Comparison of ENCODE assay signal across 21 mouse cellular contexts in the genomic region with DNA sequence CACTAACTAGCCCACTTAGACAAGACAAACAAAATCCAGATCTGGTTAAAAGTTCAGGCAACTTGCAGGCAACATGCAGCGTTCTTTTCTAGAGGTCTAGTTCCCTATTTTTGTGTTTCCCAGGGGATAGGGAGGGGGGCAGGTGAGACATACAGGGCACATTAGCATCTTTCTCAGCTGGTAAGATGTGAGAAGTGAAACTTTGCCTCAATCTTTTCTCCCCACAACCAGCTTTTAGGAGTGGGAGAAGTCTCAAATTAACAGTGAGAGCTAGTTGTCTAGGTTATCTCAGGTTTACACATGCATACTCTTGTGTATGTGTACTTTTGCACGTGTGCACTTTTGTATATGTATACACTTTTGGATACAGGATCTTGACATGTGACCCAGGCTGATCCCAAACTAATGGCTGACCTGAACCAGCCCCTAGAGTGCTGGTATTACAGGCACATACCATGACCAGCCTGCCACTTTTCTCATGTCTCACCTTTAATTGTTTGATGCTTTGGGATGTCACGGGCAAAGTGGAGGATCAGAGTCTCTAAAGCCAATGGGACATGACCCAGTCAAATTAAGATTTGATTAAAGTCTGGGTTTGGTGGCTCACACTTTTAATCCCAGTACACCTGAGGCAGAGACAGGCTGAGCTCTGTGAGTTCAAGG.
"Had no signal": no experiment of that assay in that cellular context is flagged by ENCODE, and none has a peak within 500 bp of the region (broad histone marks: within the 10 kb centered on the region; RNA-seq: fewer than 3 reads in every experiment).

No protein-coding gene starts in this region.

- H3K4me3 ChIP-seq: heart, adult 2 months; heart, embryonic 13.5 days; heart, embryonic 15.5 days; hindbrain, embryonic 10.5 days; hindbrain, embryonic 12.5 days; intestine, embryonic 15.5 days; limb, embryonic 13.5 days; limb, embryonic 15.5 days; liver, embryonic 12.5 days had no signal

- H3K9me3 ChIP-seq: heart, embryonic 13.5 days; heart, embryonic 15.5 days; hindbrain, embryonic 10.5 days; hindbrain, embryonic 12.5 days; intestine, embryonic 15.5 days; limb, embryonic 13.5 days; limb, embryonic 15.5 days; liver, embryonic 12.5 days had no signal

- H3K27ac ChIP-seq: heart, adult 2 months; heart, embryonic 13.5 days; heart, embryonic 15.5 days; hindbrain, embryonic 10.5 days; hindbrain, embryonic 12.5 days; hindbrain, embryonic 14.5 days; intestine, embryonic 15.5 days; limb, embryonic 13.5 days; limb, embryonic 15.5 days; liver, embryonic 12.5 days; liver, embryonic 14.5 days had no signal

- H3K4me2 ChIP-seq: heart, embryonic 11.5 days; heart, embryonic 13.5 days; heart, embryonic 15.5 days; hindbrain, embryonic 12.5 days; hindbrain, embryonic 14.5 days; intestine, embryonic 15.5 days; limb, embryonic 13.5 days; limb, embryonic 15.5 days; liver, embryonic 12.5 days had no signal

- H3K27me3 ChIP-seq: heart, embryonic 13.5 days; heart, embryonic 15.5 days; hindbrain, embryonic 12.5 days; intestine, embryonic 15.5 days; limb, embryonic 13.5 days; limb, embryonic 15.5 days; liver, embryonic 12.5 days had no signal

- H3K36me3 ChIP-seq: heart, embryonic 13.5 days; heart, embryonic 15.5 days; hindbrain, embryonic 10.5 days; hindbrain, embryonic 12.5 days; intestine, embryonic 15.5 days; limb, embryonic 13.5 days; limb, embryonic 15.5 days; liver, embryonic 12.5 days had no signal

- H3K9ac ChIP-seq: heart, embryonic 13.5 days; heart, embryonic 15.5 days; hindbrain, embryonic 12.5 days; hindbrain, embryonic 14.5 days; intestine, embryonic 15.5 days; limb, embryonic 13.5 days; limb, embryonic 15.5 days; liver, embryonic 12.5 days; liver, embryonic 14.5 days had no signal

- DNase-seq: gastrocnemius, postnatal 25 days; heart, adult 2 months; heart, postnatal 4 days; kidney, adult 18-20 months; kidney, adult 8-10 months; kidney, postnatal 10 days; kidney, postnatal 36 days; layer of hippocampus, adult 9-11 months; layer of hippocampus, postnatal 36 days; left cerebral cortex, postnatal 4 days had no signal

- H3K4me1 ChIP-seq: hindbrain, embryonic 10.5 days; hindbrain, embryonic 12.5 days; intestine, embryonic 15.5 days; liver, embryonic 12.5 days had no signal
